In the genomic region with DNA sequence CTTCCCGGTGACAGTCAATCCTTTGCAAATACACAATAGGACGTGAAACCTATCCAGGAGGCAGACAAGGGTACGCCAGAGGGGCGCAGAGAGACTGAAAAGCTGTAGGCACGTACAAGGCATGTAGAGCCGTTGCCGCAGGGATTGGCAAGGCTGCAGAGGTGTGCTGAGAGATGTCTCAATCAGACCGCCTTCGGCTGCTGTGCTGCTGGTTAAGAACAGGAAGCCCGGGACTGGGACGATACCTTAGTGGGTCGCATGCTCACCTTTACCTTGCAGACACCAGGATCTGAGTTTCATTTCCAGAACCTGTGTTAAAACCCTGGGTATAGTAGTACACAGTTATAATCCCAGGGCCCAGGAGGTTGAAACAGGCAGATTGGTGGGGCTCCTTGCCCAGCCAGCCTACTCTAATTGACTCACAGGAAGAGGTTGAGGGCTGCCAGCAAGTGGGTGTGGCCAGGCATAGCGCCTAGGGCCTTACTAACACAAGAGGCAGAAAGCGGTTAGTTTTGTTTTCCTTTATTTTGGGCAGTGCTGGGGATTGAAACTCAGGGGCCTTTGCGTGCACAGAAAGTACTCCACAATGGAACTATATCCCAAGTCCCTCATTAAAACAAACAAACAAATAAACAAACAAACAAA, we compare ENCODE assay signal across 8 mouse cellular contexts. TPM values are rescaled to one million over a fixed set of nuclear protein-coding genes. Genes with fewer than 3 reads are reported as not detected.
DNase-seq lines count a peak whose midpoint lies in the region; ATAC-seq lines count a peak whose summit lies in the region.

No protein-coding gene starts in this region.

- no peaks in the 10 kb centered on the region for H3K36me3 ChIP-seq in heart, embryonic 13.5 days
- no peaks in the 10 kb centered on the region for H3K36me3 ChIP-seq in kidney, embryonic 16.5 days (ENCODE audit: insufficient read depth, low read length)
- H3K36me3 ChIP-seq in liver, embryonic 12.5 days, result no peaks in the 10 kb centered on the region
- H3K36me3 ChIP-seq in stomach, embryonic 15.5 days, result no peaks in the 10 kb centered on the region

- no peaks in the 10 kb centered on the region for H3K9me3 ChIP-seq in heart, embryonic 13.5 days
- H3K9me3 ChIP-seq in kidney, embryonic 16.5 days (ENCODE audit: low read length), result no peaks in the 10 kb centered on the region
- H3K9me3 ChIP-seq in liver, embryonic 12.5 days (replicated peaks), result no peaks in the 10 kb centered on the region
- H3K9me3 ChIP-seq in stomach, embryonic 15.5 days, result no peaks in the 10 kb centered on the region

- peak overlapping the region; percentile 98 for H3K4me2 ChIP-seq in heart, embryonic 13.5 days
- peak overlapping the region; percentile 69 for H3K4me2 ChIP-seq in kidney, embryonic 16.5 days (replicated peaks; ENCODE audit: low read depth, low read length)
- peak overlapping the region; percentile 94 for H3K4me2 ChIP-seq in liver, embryonic 12.5 days
- peak overlapping the region; percentile 96 for H3K4me2 ChIP-seq in stomach, embryonic 15.5 days

- peak overlapping the region; percentile 69 for H3K4me3 ChIP-seq in heart, embryonic 13.5 days
- H3K4me3 ChIP-seq in kidney, embryonic 16.5 days (ENCODE audit: low read length), result peak overlapping the region; percentile 51
- peak overlapping the region; percentile 78 for H3K4me3 ChIP-seq in liver, embryonic 12.5 days
- H3K4me3 ChIP-seq in stomach, embryonic 15.5 days (replicated peaks), result peak overlapping the region; percentile 56

- H3K9ac ChIP-seq in heart, embryonic 13.5 days, result peak overlapping the region; percentile 88
- H3K9ac ChIP-seq in kidney, embryonic 16.5 days (replicated peaks; ENCODE audit: low read length), result peak overlapping the region; percentile 72; the same call in 1 of the 2 replicates
- H3K9ac ChIP-seq in liver, embryonic 12.5 days, result peak overlapping the region; percentile 87
- H3K9ac ChIP-seq in stomach, embryonic 15.5 days, result no peak overlapping the region

- H3K27me3 ChIP-seq in heart, embryonic 13.5 days (replicated peaks), result no peaks in the 10 kb centered on the region
- no peaks in the 10 kb centered on the region for H3K27me3 ChIP-seq in kidney, embryonic 16.5 days (ENCODE audit: insufficient read depth, low read length)
- H3K27me3 ChIP-seq in liver, embryonic 12.5 days (replicated peaks), result no peaks in the 10 kb centered on the region
- H3K27me3 ChIP-seq in stomach, embryonic 15.5 days (replicated peaks), result no peaks in the 10 kb centered on the region

- H3K4me1 ChIP-seq in heart, embryonic 13.5 days, result peaks cover 19% of the 10 kb centered on the region
- H3K4me1 ChIP-seq in kidney, embryonic 16.5 days (ENCODE audit: insufficient read depth, low read length), result peaks cover 13% of the 10 kb centered on the region
- peaks cover 65% of the 10 kb centered on the region for H3K4me1 ChIP-seq in liver, embryonic 12.5 days
- H3K4me1 ChIP-seq in stomach, embryonic 15.5 days, result peaks cover 17% of the 10 kb centered on the region

- DNase-seq in 3T3-L1 (ENCODE audit: low read depth, low spot score), result peak; percentile 98
- DNase-seq in adipocyte (ENCODE audit: low spot score), result peak; percentile 98
- peak; percentile 76 for DNase-seq in natural killer cell, adult 2 months (ENCODE audit: low spot score in 2 of 2)

- H3K27ac ChIP-seq in heart, embryonic 13.5 days (replicated peaks), result peak overlapping the region; percentile 80
- H3K27ac ChIP-seq in kidney, embryonic 16.5 days (ENCODE audit: low read length), result no peak overlapping the region
- peak overlapping the region; percentile 95 for H3K27ac ChIP-seq in liver, embryonic 12.5 days
- H3K27ac ChIP-seq in stomach, embryonic 15.5 days, result peak overlapping the region; percentile 66

- peak; percentile 46 for ATAC-seq in erythroid progenitor cell, adult 5-6 weeks (replicated peaks; ENCODE audit: low FRiP score, poor library complexity, severe bottlenecking)
- no peak for ATAC-seq in heart, embryonic 13.5 days (ENCODE audit: extremely low read depth, insufficient number of reproducible peaks, low FRiP score, low TSS enrichment)
- ATAC-seq in kidney, embryonic 16.5 days (ENCODE audit: low FRiP score, low TSS enrichment), result peak; percentile 65
- peak; percentile 43 for ATAC-seq in liver, embryonic 12.5 days
- ATAC-seq in stomach, embryonic 15.5 days (ENCODE audit: insufficient read depth, low FRiP score, low read depth), result peak; percentile 56; the same call in 1 of the 2 replicates

- WGBS in heart, embryonic 13.5 days, result 34% methylated on average over 15 of the region's 15 CpGs
- WGBS in kidney, embryonic 16.5 days, result 39% methylated on average over 15 of the region's 15 CpGs
- 26% methylated on average over 15 of the region's 15 CpGs for WGBS in liver, embryonic 12.5 days (ENCODE audit: insufficient replicate concordance)
- 39% methylated on average over 15 of the region's 15 CpGs for WGBS in stomach, embryonic 15.5 days

RNA-seq across cellular contexts. Expression of a gene that starts 0.6 kb away (rescaled TPM):
- 133 TPM in 2 replicates for total RNA-seq in erythroid progenitor cell, adult 5-6 weeks (2015; ENCODE audit: low replicate concordance)
- total RNA-seq in erythroid progenitor cell, adult 5-6 weeks (2017; ENCODE audit: low replicate concordance), result 92.7 and 104 TPM in 2 replicates
- polyA plus RNA-seq in heart, embryonic 13.5 days (2015; fragmentation: Nextera tagmentation; extraction: Ambion mirVana), result 139 and 150 TPM in 2 replicates
- 84.4 and 107 TPM in 2 replicates for polyA plus RNA-seq in kidney, embryonic 16.5 days (2015; fragmentation: Nextera tagmentation; extraction: Ambion mirVana)
- polyA plus RNA-seq in liver, embryonic 12.5 days (2016; fragmentation: Nextera tagmentation; extraction: Ambion mirVana), result 186 and 192 TPM in 2 replicates
- polyA plus RNA-seq in stomach, embryonic 15.5 days (2015; fragmentation: Nextera tagmentation; extraction: Ambion mirVana), result 94.5 and 118 TPM in 2 replicates

RNA-seq across cellular contexts. Expression of a gene that starts 0.8 kb away (rescaled TPM):
- total RNA-seq in erythroid progenitor cell, adult 5-6 weeks (2015; ENCODE audit: low replicate concordance), result 3.4 and 7.9 TPM in 2 replicates
- 2.8 and 13.2 TPM in 2 replicates for total RNA-seq in erythroid progenitor cell, adult 5-6 weeks (2017; ENCODE audit: low replicate concordance)
- 29.6 and 32.6 TPM in 2 replicates for polyA plus RNA-seq in heart, embryonic 13.5 days (2015; fragmentation: Nextera tagmentation; extraction: Ambion mirVana)
- 38.6 and 39.0 TPM in 2 replicates for polyA plus RNA-seq in kidney, embryonic 16.5 days (2015; fragmentation: Nextera tagmentation; extraction: Ambion mirVana)
- polyA plus RNA-seq in liver, embryonic 12.5 days (2016; fragmentation: Nextera tagmentation; extraction: Ambion mirVana), result 27.1 and 28.1 TPM in 2 replicates
- polyA plus RNA-seq in stomach, embryonic 15.5 days (2015; fragmentation: Nextera tagmentation; extraction: Ambion mirVana), result 33.6 and 35.4 TPM in 2 replicates

RNA-seq across cellular contexts. Expression of a gene that starts 32.2 kb away (rescaled TPM):
- total RNA-seq in erythroid progenitor cell, adult 5-6 weeks (2015; ENCODE audit: low replicate concordance), result 48.6 and 55.5 TPM in 2 replicates
- total RNA-seq in erythroid progenitor cell, adult 5-6 weeks (2017; ENCODE audit: low replicate concordance), result 42.6 and 47.1 TPM in 2 replicates
- 21.9 and 22.0 TPM in 2 replicates for polyA plus RNA-seq in heart, embryonic 13.5 days (2015; fragmentation: Nextera tagmentation; extraction: Ambion mirVana)
- 38.9 and 40.8 TPM in 2 replicates for polyA plus RNA-seq in kidney, embryonic 16.5 days (2015; fragmentation: Nextera tagmentation; extraction: Ambion mirVana)
- polyA plus RNA-seq in liver, embryonic 12.5 days (2016; fragmentation: Nextera tagmentation; extraction: Ambion mirVana), result 62.7 and 64.0 TPM in 2 replicates
- 30.6 and 33.6 TPM in 2 replicates for polyA plus RNA-seq in stomach, embryonic 15.5 days (2015; fragmentation: Nextera tagmentation; extraction: Ambion mirVana)

RNA-seq across cellular contexts. Expression of a gene that starts 36.1 kb away (rescaled TPM):
- total RNA-seq in erythroid progenitor cell, adult 5-6 weeks (2015; ENCODE audit: low replicate concordance), result 2.2 TPM in 1 of 2 replicates, not detected in the other
- 3.7 TPM in 1 of 2 replicates, not detected in the other for total RNA-seq in erythroid progenitor cell, adult 5-6 weeks (2017; ENCODE audit: low replicate concordance)
- 31.2 and 31.8 TPM in 2 replicates for polyA plus RNA-seq in heart, embryonic 13.5 days (2015; fragmentation: Nextera tagmentation; extraction: Ambion mirVana)
- polyA plus RNA-seq in kidney, embryonic 16.5 days (2015; fragmentation: Nextera tagmentation; extraction: Ambion mirVana), result 11.7 and 11.9 TPM in 2 replicates
- 2.2 and 2.7 TPM in 2 replicates for polyA plus RNA-seq in liver, embryonic 12.5 days (2016; fragmentation: Nextera tagmentation; extraction: Ambion mirVana)
- polyA plus RNA-seq in stomach, embryonic 15.5 days (2015; fragmentation: Nextera tagmentation; extraction: Ambion mirVana), result 5.8 TPM in 2 replicates

RNA-seq across cellular contexts. Expression of a gene that starts 52.1 kb away (rescaled TPM):
- total RNA-seq in erythroid progenitor cell, adult 5-6 weeks (2015; ENCODE audit: low replicate concordance), result 4.3 and 7.1 TPM in 2 replicates
- 0.45 and 2.8 TPM in 2 replicates for total RNA-seq in erythroid progenitor cell, adult 5-6 weeks (2017; ENCODE audit: low replicate concordance)
- 21.5 and 22.1 TPM in 2 replicates for polyA plus RNA-seq in heart, embryonic 13.5 days (2015; fragmentation: Nextera tagmentation; extraction: Ambion mirVana)
- polyA plus RNA-seq in kidney, embryonic 16.5 days (2015; fragmentation: Nextera tagmentation; extraction: Ambion mirVana), result 27.3 and 28.2 TPM in 2 replicates
- 9.6 and 10.0 TPM in 2 replicates for polyA plus RNA-seq in liver, embryonic 12.5 days (2016; fragmentation: Nextera tagmentation; extraction: Ambion mirVana)
- polyA plus RNA-seq in stomach, embryonic 15.5 days (2015; fragmentation: Nextera tagmentation; extraction: Ambion mirVana), result 19.8 and 20.1 TPM in 2 replicates
